Mouse (Mus musculus) G1E-ER4 (cell line): Measurements from ENCODE around the gene Abcg5. TPM values are rescaled to one million over a fixed set of nuclear protein-coding genes. Genes with fewer than 3 reads are reported as not detected.

Experiments used
- GATA1 ChIP-seq: IDR thresholded peaks from one replicate; pipeline ENCODE4 v1.8.0; 2012; ENCODE audit warnings: low read length, inconsistent platforms
- polyA plus RNA-seq: library from polyadenylated mRNA; stranded (reverse); fragments of >175 nt; gene quantifications from 2 replicates; pipeline ENCODE4 v1.2.3, GENCODE M21; 2012

The Abcg5 gene
- polyA plus RNA-seq, 1 experiment: not detected

GRCm38 (mm10) chr17:84615811-84616210, 67.0 kb downstream of the Abcg5 start:
- no peak for TF ChIP-seq GATA1

- no peak for TF ChIP-seq GATA1
Measured at GRCm38 (mm10) chr17:84611971-84612370, 70.8 kb downstream of the Abcg5 start.

- TF ChIP-seq GATA1: no peak
Measured at GRCm38 (mm10) chr17:84611500-84611899, 71.3 kb downstream of the Abcg5 start.

GRCm38 (mm10) chr17:84608606-84609005, 74.2 kb downstream of the Abcg5 start:
- TF ChIP-seq GATA1: no peak

Other genes with a start within 250 kb of the Abcg5 start
- 2.2 and 3.5 TPM in 2 replicates for gene Thada, start 216.8 kb downstream of the Abcg5 start, polyA plus RNA-seq
- gene Plekhh2, start 171.1 kb downstream of the Abcg5 start, polyA plus RNA-seq: not detected in 2 replicates
- not detected in 2 replicates for gene Dync2li1, start 56.5 kb downstream of the Abcg5 start, polyA plus RNA-seq
- gene Abcg8, start 6.7 kb downstream of the Abcg5 start, polyA plus RNA-seq: not detected in 2 replicates
- gene Lrpprc, start 107.8 kb upstream of the Abcg5 start, polyA plus RNA-seq: 11.9 and 19.9 TPM in 2 replicates